Mouse (Mus musculus) liver, postnatal 0 days (tissue): ENCODE measurements around the gene Ccdc107.

Source experiments
- CTCF ChIP-seq: sonication (generic); IDR thresholded peaks from 2 replicates; pipeline ENCODE4 v1.5.1; 2016; ENCODE audit warnings: antibody characterized with exemption, low read depth
- EP300 ChIP-seq: IDR thresholded peaks from 2 replicates; pipeline ENCODE4 v1.6.1; 2016; ENCODE audit warnings: antibody characterized with exemption, low read depth, mild to moderate bottlenecking

DNA sequence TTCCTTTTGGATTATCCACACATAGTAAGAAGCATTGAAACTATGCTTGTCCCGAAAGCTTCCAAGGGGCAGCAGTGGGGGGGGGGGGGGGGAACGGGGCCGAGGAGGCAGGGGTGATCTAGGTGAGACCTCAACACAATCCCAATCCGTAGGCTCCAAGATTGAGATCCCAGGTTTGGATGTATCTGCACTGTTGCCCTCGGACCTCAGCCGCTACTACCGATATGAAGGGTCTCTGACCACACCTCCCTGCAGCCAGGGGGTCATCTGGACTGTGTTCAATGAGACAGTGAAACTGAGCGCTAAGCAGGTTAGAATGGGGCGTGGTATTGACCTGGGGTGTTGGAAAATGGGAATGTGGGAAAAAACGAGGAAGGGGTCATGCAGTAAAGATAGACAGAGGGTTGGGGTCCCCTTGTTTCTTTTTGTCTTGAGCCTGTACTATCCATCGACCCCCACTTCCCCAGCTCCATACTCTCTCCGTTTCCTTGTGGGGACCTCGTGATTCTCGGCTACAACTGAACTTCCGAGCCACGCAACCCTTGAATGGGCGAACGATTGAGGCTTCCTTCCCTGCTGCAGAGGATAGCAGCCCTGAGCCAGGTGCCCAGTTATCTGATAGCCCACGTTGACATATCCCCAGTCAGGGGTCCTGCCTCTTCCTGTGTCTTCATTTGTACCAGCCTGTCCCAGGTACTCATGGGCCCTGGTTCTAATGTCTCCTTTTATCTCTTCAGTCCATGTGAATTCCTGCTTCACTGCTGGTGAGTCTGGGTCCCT is 19.2 kb downstream of the Ccdc107 start:
- TF ChIP-seq EP300 (no peak), CTCF (no peak)
